Mouse (Mus musculus) midbrain, embryonic 16.5 days (tissue): Measurements from ENCODE around the gene Fam107b. TPM values are rescaled to one million over a fixed set of nuclear protein-coding genes. Genes with fewer than 3 reads are reported as not detected.

Experiments used
- ATAC-seq: fragments of 200-750 bp; cut with Nextera tagmentation; 2 replicates; pipeline ENCODE4 v1.8.0; 2017; ENCODE audit warnings: moderate TSS enrichment
- H3K27ac ChIP-seq: fragments of 300-500 bp; sonication (generic); 2 replicates; pipeline ENCODE4 v1.5.1; 2014; ENCODE audit warnings: mild to moderate bottlenecking, low read length, mixed read lengths
- H3K27me3 ChIP-seq: fragments of 300-500 bp; sonication (generic); 2 replicates; pipeline ENCODE4 v1.6.1; 2014; ENCODE audit warnings: low read depth, low read length, mixed read lengths; ENCODE audit not compliant: control insufficient read depth, insufficient read depth
- H3K36me3 ChIP-seq: fragments of 300-500 bp; sonication (generic); 2 replicates; pipeline ENCODE4 v1.6.1; 2014; ENCODE audit warnings: mild to moderate bottlenecking, low read length, moderate library complexity, mixed read lengths; ENCODE audit not compliant: control insufficient read depth, insufficient read depth
- H3K4me1 ChIP-seq: fragments of 300-500 bp; sonication (generic); 2 replicates; pipeline ENCODE4 v1.6.1; 2014; ENCODE audit warnings: mild to moderate bottlenecking, low read length, mixed read lengths; ENCODE audit not compliant: control insufficient read depth, insufficient read depth
- H3K4me2 ChIP-seq: fragments of 300-500 bp; sonication (generic); 2 replicates; pipeline ENCODE4 v1.6.1; 2014; ENCODE audit warnings: mild to moderate bottlenecking, low read length, mixed read lengths
- H3K4me3 ChIP-seq: fragments of 300-500 bp; sonication (generic); 2 replicates; pipeline ENCODE4 v1.5.1; 2014; ENCODE audit warnings: low read depth, mild to moderate bottlenecking, low read length, moderate library complexity, mixed read lengths
- H3K9ac ChIP-seq: fragments of 300-500 bp; sonication (generic); 2 replicates; pipeline ENCODE4 v1.6.1; 2014; ENCODE audit warnings: low read depth, low read length, mixed read lengths
- H3K9me3 ChIP-seq: fragments of 300-500 bp; sonication (generic); replicated peaks from 2 replicates; pipeline ENCODE4 v1.6.1; 2014; ENCODE audit warnings: mild to moderate bottlenecking, low read length, mixed read lengths; ENCODE audit not compliant: control insufficient read depth, poor library complexity, severe bottlenecking
- WGBS: fragments of 180-500 bp; shearing (Covaris S2); extraction: QIAGEN DNeasy Blood & Tissue Kit; methylation state at CpG from one replicate; pipeline ENCODE4 v1.1.7; 2014; 5-methylcytosine and 5-hydroxymethylcytosine counted together
- polyA plus RNA-seq: library from polyadenylated mRNA; unstranded; fragments of >200 nt; fragmentation: Nextera tagmentation; extraction: Ambion mirVana; gene quantifications from 2 replicates; pipeline ENCODE4 v1.2.1, GENCODE M21; 2015

Fam107b gene
- polyA plus RNA-seq, 1 experiment from 2014 or later = 27.9 TPM

DNA sequence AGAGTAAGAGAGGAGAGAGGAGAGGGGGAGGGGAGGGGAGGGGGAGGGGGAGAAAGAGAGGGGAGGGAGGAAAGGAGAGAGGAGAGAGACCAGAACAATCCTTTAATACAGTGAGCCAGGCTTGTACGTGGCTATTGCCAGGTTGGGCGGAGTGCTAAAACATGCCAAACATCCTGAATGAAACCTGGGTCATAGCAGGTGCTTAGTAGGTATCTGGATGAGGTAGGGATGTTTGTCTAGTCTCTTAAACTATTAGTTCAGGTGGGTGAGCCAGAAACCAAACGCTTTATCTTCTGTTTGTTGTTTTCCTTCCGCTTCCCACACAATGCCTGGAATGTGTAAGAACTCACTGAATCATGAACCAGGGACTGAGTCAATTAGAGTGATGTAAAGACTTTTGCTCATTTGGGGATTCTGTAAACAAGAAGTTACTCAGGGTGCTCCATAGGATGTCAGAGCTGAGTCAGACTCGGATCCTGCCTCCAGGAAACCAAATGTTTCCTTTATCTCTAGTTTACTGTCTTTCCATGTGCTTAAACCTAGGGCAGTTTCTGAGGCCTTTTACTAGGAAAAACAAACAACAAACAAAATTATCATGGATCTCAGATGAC, 89.1 kb downstream of the Fam107b start:
- 40% methylated on average over 5 of the region's 5 CpGs for WGBS
- ATAC-seq = no peak
- Histone ChIP-seq H3K4me1 (peaks cover 2% of the 10 kb centered on the region; the same call in 1 of the 2 replicates), H3K4me2 (no peak overlapping the region), H3K9ac (no peak overlapping the region), H3K27me3 (no peaks in the 10 kb centered on the region), H3K27ac (no peak overlapping the region), H3K4me3 (no peak overlapping the region), H3K9me3 (no peaks in the 10 kb centered on the region), H3K36me3 (no peaks in the 10 kb centered on the region)

DNA sequence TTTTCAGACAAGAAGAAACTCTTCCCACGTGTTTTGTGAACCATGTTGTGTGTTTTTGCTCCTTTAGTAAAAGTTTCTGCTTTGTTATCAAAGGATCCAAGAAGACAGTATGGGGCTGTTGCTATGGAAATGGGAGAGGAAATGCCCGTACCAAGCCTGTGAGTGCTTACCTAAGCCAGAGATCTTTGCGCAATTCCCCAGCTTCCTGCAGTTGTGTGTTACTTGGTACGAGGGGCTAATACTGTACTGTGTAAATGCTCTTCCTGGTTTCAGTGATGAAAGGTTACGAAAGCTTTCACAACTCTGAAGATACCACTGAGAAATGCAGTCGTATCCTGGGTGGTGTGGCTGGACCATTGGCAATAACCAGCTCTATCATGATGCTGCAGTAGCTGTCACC, 93.8 kb downstream of the Fam107b start:
- no peak for ATAC-seq

DNA sequence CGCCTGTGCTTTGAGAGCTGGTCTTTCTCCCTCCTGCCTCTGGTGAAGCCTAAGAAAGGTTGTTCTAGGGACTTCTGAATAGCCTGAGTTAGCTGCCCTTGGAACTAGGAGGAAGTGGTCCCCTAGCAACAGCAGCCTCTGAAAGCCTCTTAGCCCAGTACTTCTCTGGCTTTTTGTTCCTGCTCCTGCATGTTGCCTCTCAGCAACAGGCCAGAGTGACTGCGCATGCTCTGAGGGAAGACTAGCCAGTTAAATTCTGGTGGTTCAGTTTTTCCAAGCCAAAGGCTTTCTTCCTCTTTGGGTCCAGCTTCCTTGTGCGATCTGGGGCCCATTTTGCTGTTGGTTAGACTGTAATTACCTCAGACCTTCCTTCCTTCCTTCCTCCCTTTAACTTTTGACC, 98.4 kb downstream of the Fam107b start:
- WGBS = 63% methylated on average over 3 of the region's 3 CpGs
- no peaks in the 10 kb centered on the region for H3K36me3 ChIP-seq
- no peaks in the 10 kb centered on the region for H3K4me1 ChIP-seq
- H3K4me2 ChIP-seq = no peak overlapping the region
- H3K9me3 ChIP-seq = no peaks in the 10 kb centered on the region
- no peaks in the 10 kb centered on the region for H3K27me3 ChIP-seq
- H3K27ac ChIP-seq = no peak overlapping the region
- H3K4me3 ChIP-seq = no peak overlapping the region
- peak; percentile 71 for ATAC-seq
- H3K9ac ChIP-seq = no peak overlapping the region

More for the DNA sequence above, 93.8 kb downstream of the Fam107b start:
- Histone ChIP-seq H3K27me3 (no peaks in the 10 kb centered on the region), H3K9ac (no peak overlapping the region), H3K4me1 (no peaks in the 10 kb centered on the region), H3K27ac (no peak overlapping the region), H3K4me2 (no peak overlapping the region), H3K9me3 (no peaks in the 10 kb centered on the region), H3K4me3 (no peak overlapping the region), H3K36me3 (no peaks in the 10 kb centered on the region)
- 62% methylated on average over 6 of the region's 6 CpGs for WGBS

DNA sequence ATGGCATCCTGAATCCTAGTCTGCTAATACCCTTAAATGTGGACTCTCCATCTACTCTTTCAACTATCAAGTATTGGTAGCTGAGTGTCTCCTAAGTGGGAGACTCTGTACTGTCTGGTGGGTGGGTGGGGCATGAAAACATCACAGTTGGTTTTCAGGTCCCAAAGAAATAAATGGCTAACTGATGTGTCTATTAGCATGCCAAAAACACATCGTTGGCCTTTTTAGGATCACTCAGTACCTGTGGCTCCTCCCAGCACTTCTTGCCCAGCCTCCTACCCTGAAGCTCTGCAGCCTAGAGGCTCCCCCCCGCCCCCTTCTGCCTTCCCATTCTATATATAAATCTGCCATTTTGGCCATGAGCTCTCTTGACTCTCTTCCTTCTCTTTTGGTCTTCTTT, 99.4 kb downstream of the Fam107b start:
- H3K27ac ChIP-seq = no peak overlapping the region
- H3K9ac ChIP-seq = no peak overlapping the region
- H3K4me1 ChIP-seq = no peaks in the 10 kb centered on the region
- no peaks in the 10 kb centered on the region for H3K9me3 ChIP-seq
- no peak overlapping the region for H3K4me3 ChIP-seq
- no peaks in the 10 kb centered on the region for H3K27me3 ChIP-seq
- H3K4me2 ChIP-seq = no peak overlapping the region
- H3K36me3 ChIP-seq = no peaks in the 10 kb centered on the region
- no peak for ATAC-seq
- WGBS = 56% methylated on average over 2 of the region's 2 CpGs

DNA sequence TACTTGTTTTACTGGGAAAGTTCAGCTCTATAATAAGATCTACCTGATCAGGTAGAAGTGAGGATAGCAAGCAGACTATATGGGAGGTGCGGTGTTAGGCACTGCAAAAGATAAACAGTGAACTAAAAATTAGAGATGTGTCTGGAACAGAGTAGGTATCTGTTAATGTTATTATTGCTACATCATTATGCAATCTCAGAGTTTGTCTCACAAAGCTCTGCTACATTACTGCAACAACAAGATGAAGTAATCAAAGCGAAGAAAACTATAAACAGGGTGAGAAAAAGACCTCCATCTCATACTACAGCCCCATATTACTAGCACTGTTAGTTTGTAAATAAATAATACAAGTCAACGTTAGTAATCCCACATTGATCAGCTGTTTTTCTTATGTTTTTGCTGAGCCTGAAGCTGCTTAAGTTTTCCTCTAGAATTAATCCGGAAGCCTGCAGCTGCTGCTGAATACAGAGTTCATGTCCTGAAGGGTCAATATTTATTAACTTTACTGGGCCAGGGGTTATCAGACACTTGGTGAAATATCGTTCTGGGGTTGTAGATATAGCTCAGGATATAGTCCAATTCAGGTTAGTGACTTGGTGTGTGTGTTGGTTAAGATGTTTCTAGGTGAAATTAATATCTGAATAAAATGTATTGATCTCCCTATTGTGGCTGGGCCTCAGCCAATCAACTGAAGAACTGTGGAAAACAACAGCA, 102.5 kb downstream of the Fam107b start:
- no peak overlapping the region for H3K4me2 ChIP-seq
- ATAC-seq = no peak
- 87% methylated on average over 5 of the region's 5 CpGs for WGBS

DNA sequence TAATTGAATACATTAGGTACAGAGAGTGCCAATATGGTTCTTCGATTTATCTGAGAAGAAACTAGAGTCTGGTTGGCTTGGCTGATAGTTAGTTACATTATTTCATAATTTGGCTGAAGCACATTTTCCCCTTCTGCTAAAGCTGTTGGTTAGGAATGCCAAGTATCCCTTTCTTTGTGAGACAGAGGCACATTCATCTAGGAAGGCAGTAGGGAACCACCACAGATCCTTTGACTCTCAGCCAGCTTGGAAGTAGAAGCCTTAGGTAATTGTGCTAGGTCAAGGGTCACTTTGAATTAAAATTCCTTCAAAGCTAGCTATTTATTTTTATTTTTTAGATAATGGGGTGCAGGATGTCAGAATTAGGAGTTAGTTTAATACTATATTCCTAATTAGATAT, 105.2 kb downstream of the Fam107b start:
- 91% methylated on average over 1 of the region's 1 CpGs for WGBS
- Histone ChIP-seq H3K27ac (no peak overlapping the region), H3K9ac (no peak overlapping the region), H3K9me3 (no peaks in the 10 kb centered on the region), H3K4me2 (no peak overlapping the region), H3K4me1 (no peaks in the 10 kb centered on the region), H3K27me3 (no peaks in the 10 kb centered on the region), H3K36me3 (no peaks in the 10 kb centered on the region), H3K4me3 (no peak overlapping the region)
- no peak for ATAC-seq

More for the DNA sequence above, 102.5 kb downstream of the Fam107b start:
- H3K27ac ChIP-seq = no peak overlapping the region
- no peaks in the 10 kb centered on the region for H3K4me1 ChIP-seq
- H3K36me3 ChIP-seq = no peaks in the 10 kb centered on the region
- no peaks in the 10 kb centered on the region for H3K27me3 ChIP-seq
- H3K4me3 ChIP-seq = no peak overlapping the region
- H3K9ac ChIP-seq = no peak overlapping the region
- H3K9me3 ChIP-seq = no peaks in the 10 kb centered on the region

DNA sequence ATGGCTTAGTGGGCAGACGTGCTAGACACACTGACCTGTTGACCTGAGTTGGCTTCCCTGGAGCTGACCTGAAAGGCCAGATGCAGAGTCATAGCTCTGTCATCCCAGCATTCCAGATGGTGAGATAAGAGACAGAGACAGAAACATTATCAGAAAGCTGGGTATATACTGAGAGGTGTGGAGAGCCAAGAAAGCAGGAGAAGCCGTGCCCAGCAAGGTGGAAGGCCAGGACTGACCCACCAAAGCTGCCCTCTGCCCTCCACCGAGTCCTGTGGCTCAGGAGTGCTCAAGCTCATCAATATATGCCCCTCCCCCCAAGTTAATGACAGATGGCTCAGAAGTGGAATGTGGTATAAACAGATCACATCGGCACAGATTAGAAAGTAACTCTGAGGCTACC, 112.4 kb downstream of the Fam107b start:
- 73% methylated on average over 4 of the region's 4 CpGs for WGBS

DNA sequence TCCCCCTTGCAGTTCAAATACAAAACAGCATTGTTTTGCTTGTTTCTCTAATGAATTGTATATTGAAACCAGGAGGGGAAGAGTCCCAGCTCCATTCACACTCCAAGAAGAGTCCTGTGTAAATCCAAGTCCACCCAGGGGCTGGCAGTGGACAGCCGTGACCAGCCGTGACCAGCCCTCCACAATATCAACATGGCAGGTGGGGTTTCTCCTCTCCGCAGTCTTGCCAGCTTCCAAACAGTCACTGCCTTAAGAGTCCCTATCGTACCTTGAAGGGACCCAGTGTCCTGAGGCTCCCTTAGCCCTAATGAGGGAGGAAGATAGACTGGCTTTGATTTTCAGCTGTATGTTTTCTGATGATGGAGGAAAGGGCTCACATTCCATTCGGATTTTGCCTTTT, 113.1 kb downstream of the Fam107b start:
- 33% methylated on average over 5 of the region's 5 CpGs for WGBS
- Histone ChIP-seq H3K4me3 (no peak overlapping the region), H3K4me1 (peaks cover 14% of the 10 kb centered on the region), H3K9ac (peak overlapping the region; percentile 12; the same call in 1 of the 2 replicates), H3K4me2 (peak overlapping the region; percentile 25), H3K9me3 (no peaks in the 10 kb centered on the region), H3K27ac (0 out of 2 replicates have a peak overlapping the region, but pooled peaks have one; percentile 38), H3K36me3 (no peaks in the 10 kb centered on the region), H3K27me3 (no peaks in the 10 kb centered on the region)
- ATAC-seq = peak; percentile 45; the same call in 1 of the 2 replicates

More for the DNA sequence above, 112.4 kb downstream of the Fam107b start:
- ATAC-seq = 0 out of 2 replicates have a peak, but pooled peaks have one; percentile 25
- no peak overlapping the region for H3K27ac ChIP-seq
- H3K9ac ChIP-seq = no peak overlapping the region
- H3K27me3 ChIP-seq = no peaks in the 10 kb centered on the region
- no peaks in the 10 kb centered on the region for H3K9me3 ChIP-seq
- H3K4me2 ChIP-seq = no peak overlapping the region
- H3K4me1 ChIP-seq = peaks cover 14% of the 10 kb centered on the region
- H3K4me3 ChIP-seq = no peak overlapping the region
- no peaks in the 10 kb centered on the region for H3K36me3 ChIP-seq

DNA sequence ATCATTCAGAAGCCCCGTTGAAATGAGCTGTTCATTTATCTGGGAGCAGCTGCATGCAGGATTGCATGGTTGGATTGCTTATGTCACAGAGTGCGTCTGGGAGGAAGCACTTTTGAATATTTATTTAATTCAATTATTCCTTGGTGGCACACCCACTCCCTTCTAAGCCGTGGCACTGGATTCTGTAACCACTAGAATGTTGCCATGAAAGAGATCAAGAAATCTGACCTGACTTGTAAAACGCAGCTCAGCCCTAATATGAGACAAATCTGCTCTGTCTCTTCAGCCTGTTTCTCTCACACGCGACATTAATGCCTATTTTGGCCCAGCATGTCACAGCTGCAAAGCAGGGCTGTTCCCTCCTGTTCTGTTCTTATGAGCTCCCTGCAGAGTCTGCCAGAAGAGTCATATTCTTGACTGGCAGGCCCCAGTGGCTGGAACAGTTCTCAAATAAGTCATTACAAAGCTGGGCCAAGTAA, 113.5 kb downstream of the Fam107b start:
- Histone ChIP-seq H3K36me3 (no peaks in the 10 kb centered on the region), H3K9me3 (no peaks in the 10 kb centered on the region), H3K27ac (0 out of 2 replicates have a peak overlapping the region, but pooled peaks have one; percentile 38), H3K4me3 (no peak overlapping the region), H3K27me3 (no peaks in the 10 kb centered on the region), H3K4me1 (peaks cover 14% of the 10 kb centered on the region), H3K9ac (no peak overlapping the region; the same call in 1 of the 2 replicates), H3K4me2 (peak overlapping the region; percentile 25)
- ATAC-seq = peak; percentile 86
- WGBS = 13% methylated on average over 6 of the region's 6 CpGs
